Mouse (Mus musculus) CD4-positive, CD25-positive, alpha-beta regulatory T cell, adult 4 months (primary cell): ENCODE results near the gene Eml4. TPM values are rescaled to one million over a fixed set of nuclear protein-coding genes. Genes with fewer than 3 reads are reported as not detected.
A peak's percentile ranks its signal among the peaks of the same experiment; 100 is the strongest.

ENCODE experiments used
- ATAC-seq: one replicate; pipeline ENCODE4 v1.8.0; 2017
- polyA plus RNA-seq, 2 experiments: library from polyadenylated mRNA; unstranded; fragments of 100-300 nt; shearing (Covaris generic); gene quantifications; one replicate each; pipeline ENCODE4 v1.2.1; 2017

Eml4 gene
- polyA plus RNA-seq, 2 experiments from 2014 or later: 15.6 to 15.8 TPM

- ATAC-seq: no peak
Measured at GRCm38 (mm10) chr17:83382752-83383151, 32.0 kb downstream of the Eml4 start.

- ATAC-seq: no peak
Measured at GRCm38 (mm10) chr17:83384981-83385380, 34.2 kb downstream of the Eml4 start.

GRCm38 (mm10) chr17:83387161-83387560 is 36.4 kb downstream of the Eml4 start:
- no peak for ATAC-seq

GRCm38 (mm10) chr17:83394013-83394412 is 43.3 kb downstream of the Eml4 start:
- ATAC-seq: no peak

GRCm38 (mm10) chr17:83397571-83398100 is 46.9 kb downstream of the Eml4 start:
- peak; percentile 85 for ATAC-seq

- ATAC-seq: no peak
Measured at GRCm38 (mm10) chr17:83398756-83399155, 48.0 kb downstream of the Eml4 start.

GRCm38 (mm10) chr17:83430607-83431006 is 79.9 kb downstream of the Eml4 start:
- no peak for ATAC-seq

GRCm38 (mm10) chr17:83443406-83443805 is 92.7 kb downstream of the Eml4 start:
- no peak for ATAC-seq

- ATAC-seq: no peak
Measured at GRCm38 (mm10) chr17:83449583-83449982, 98.9 kb downstream of the Eml4 start.

GRCm38 (mm10) chr17:83451367-83451766 is 100.6 kb downstream of the Eml4 start:
- ATAC-seq: no peak

- no peak for ATAC-seq
Measured at GRCm38 (mm10) chr17:83451796-83452195, 101.1 kb downstream of the Eml4 start.

- ATAC-seq: no peak
Measured at GRCm38 (mm10) chr17:83452451-83452850, 101.7 kb downstream of the Eml4 start.

- peak; percentile 51 for ATAC-seq
Measured at GRCm38 (mm10) chr17:83453587-83453986, 102.9 kb downstream of the Eml4 start.

GRCm38 (mm10) chr17:83457271-83457670 is 106.5 kb downstream of the Eml4 start:
- ATAC-seq: peak; percentile 87

GRCm38 (mm10) chr17:83465969-83466368 is 115.2 kb downstream of the Eml4 start:
- no peak for ATAC-seq

- ATAC-seq: no peak
Measured at GRCm38 (mm10) chr17:83466697-83467251, 116.0 kb downstream of the Eml4 start.

- no peak for ATAC-seq
Measured at GRCm38 (mm10) chr17:83469586-83469985, 118.9 kb downstream of the Eml4 start.

GRCm38 (mm10) chr17:83477089-83477488 is 126.4 kb downstream of the Eml4 start:
- no peak for ATAC-seq

GRCm38 (mm10) chr17:83481551-83481950 is 130.8 kb downstream of the Eml4 start:
- ATAC-seq: no peak

- no peak for ATAC-seq
Measured at GRCm38 (mm10) chr17:83482817-83483536, 132.2 kb downstream of the Eml4 start.

- peak; percentile 26 for ATAC-seq
Measured at GRCm38 (mm10) chr17:83483784-83484183, 133.1 kb downstream of the Eml4 start.

- no peak for ATAC-seq
Measured at GRCm38 (mm10) chr17:83487762-83488161, 137.0 kb downstream of the Eml4 start.

GRCm38 (mm10) chr17:83498889-83499288 is 148.2 kb downstream of the Eml4 start:
- ATAC-seq: no peak

- no peak for ATAC-seq
Measured at GRCm38 (mm10) chr17:83499692-83500091, 149.0 kb downstream of the Eml4 start.
